ENCODE assay signal across 9 mouse cellular contexts in the genomic region with DNA sequence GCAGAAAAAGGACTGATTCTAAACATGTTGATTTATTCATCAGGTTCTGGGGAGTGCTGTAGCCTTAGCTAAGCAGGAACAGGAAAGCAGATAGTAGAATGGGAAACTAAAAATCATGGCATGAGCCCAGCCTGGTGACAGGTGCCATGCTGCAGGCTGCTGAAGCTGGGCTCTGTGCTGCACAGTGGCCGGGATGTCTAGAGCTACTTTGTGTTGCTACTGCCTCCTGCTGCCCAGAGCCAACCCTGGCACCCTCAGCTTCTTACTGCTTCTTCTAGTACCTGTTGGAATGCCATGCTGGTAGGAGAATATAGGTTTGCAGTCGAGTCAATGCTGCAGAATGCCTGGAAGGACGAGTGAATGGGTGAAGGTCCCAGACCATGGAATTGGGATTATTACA. TPM values are rescaled to one million over a fixed set of nuclear protein-coding genes. Genes with fewer than 3 reads are reported as not detected.
DNase-seq lines count a peak whose midpoint lies in the region; ATAC-seq lines count a peak whose summit lies in the region.
"Had no signal": no experiment of that assay in that cellular context is flagged by ENCODE, and none has a peak within 500 bp of the region (broad histone marks: within the 10 kb centered on the region; RNA-seq: fewer than 3 reads in every experiment).

No protein-coding gene starts in this region.

- no peak overlapping the region for H3K9ac ChIP-seq in kidney, embryonic 16.5 days (replicated peaks; ENCODE audit: low read length)
- H3K9ac ChIP-seq: lung, embryonic 15.5 days had no signal

- no peaks in the 10 kb centered on the region for H3K9me3 ChIP-seq in kidney, embryonic 16.5 days (ENCODE audit: low read length)
- H3K9me3 ChIP-seq: lung, embryonic 15.5 days had no signal

- no peak overlapping the region for H3K4me2 ChIP-seq in kidney, embryonic 16.5 days (replicated peaks; ENCODE audit: low read depth, low read length)
- H3K4me2 ChIP-seq: lung, embryonic 15.5 days had no signal

- H3K4me1 ChIP-seq in kidney, embryonic 16.5 days (ENCODE audit: insufficient read depth, low read length), result 0 out of 2 replicates have a peak, but pooled peaks cover 5% of the 10 kb centered on the region
- H3K4me1 ChIP-seq: lung, embryonic 15.5 days had no signal

- 0 out of 2 replicates have a peak, but pooled peaks cover 2% of the 10 kb centered on the region for H3K36me3 ChIP-seq in kidney, embryonic 16.5 days (ENCODE audit: insufficient read depth, low read length)

- WGBS in kidney, embryonic 16.5 days, result 65% methylated on average over 3 of the region's 3 CpGs

- peak; percentile 29 for DNase-seq in adrenal gland, postnatal 14 days
- DNase-seq in adrenal gland, postnatal 36 days, result no peak
- peak; percentile 35 for DNase-seq in layer of hippocampus, adult 11-12 months (ENCODE audit: low spot score)
- DNase-seq in layer of hippocampus, adult 9-10 months (ENCODE audit: low spot score), result no peak
- peak; percentile 17 for DNase-seq in A20 (ENCODE audit: low read depth, low spot score)
- DNase-seq in urinary bladder, postnatal 10 days (ENCODE audit: low spot score), result no peak
- DNase-seq in urinary bladder, postnatal 14 days (ENCODE audit: low spot score), result no peak

- H3K4me3 ChIP-seq in kidney, embryonic 16.5 days (ENCODE audit: low read length), result no peak overlapping the region
- H3K4me3 ChIP-seq: lung, embryonic 15.5 days had no signal

- ATAC-seq in kidney, embryonic 16.5 days (ENCODE audit: low FRiP score, low TSS enrichment), result peak; percentile 63; the same call in 1 of the 2 replicates

- no peak overlapping the region for H3K27ac ChIP-seq in kidney, embryonic 16.5 days (ENCODE audit: low read length)
- H3K27ac ChIP-seq: lung, embryonic 15.5 days had no signal

- H3K27me3 ChIP-seq in kidney, embryonic 16.5 days (ENCODE audit: insufficient read depth, low read length), result no peaks in the 10 kb centered on the region
- H3K27me3 ChIP-seq: lung, embryonic 15.5 days had no signal

RNA-seq across cellular contexts. Expression of gene Pigk, which starts 8.9 kb away (rescaled TPM):
- 46.9 and 56.1 TPM in 2 replicates for total RNA-seq in adrenal gland, postnatal 14 days (2021)
- total RNA-seq in adrenal gland, postnatal 36 days (2021), result 10 to 100 TPM; 58.8 to 69.0 TPM
- polyA plus RNA-seq in kidney, embryonic 16.5 days (2015; fragmentation: Nextera tagmentation; extraction: Ambion mirVana), result 43.9 and 47.9 TPM in 2 replicates

RNA-seq across cellular contexts. Expression of gene Ak5, which starts 54.7 kb away (rescaled TPM):
- total RNA-seq in adrenal gland, postnatal 14 days (2021), result 3.5 and 4.4 TPM in 2 replicates
- total RNA-seq in adrenal gland, postnatal 36 days (2021), result 1 to 10 TPM; 2.8 to 4.5 TPM
- 3.7 and 5.9 TPM in 2 replicates for polyA plus RNA-seq in kidney, embryonic 16.5 days (2015; fragmentation: Nextera tagmentation; extraction: Ambion mirVana)

Comparison
In these comparisons a context has a peak if more than half of its experiments do, and no peak if none do; other contexts are left out.
1. DNase-seq: peak in adrenal gland, postnatal 14 days (single experiment), layer of hippocampus, adult 11-12 months (single experiment) and A20 (single experiment); none in adrenal gland, postnatal 36 days (0 of 2), layer of hippocampus, adult 9-10 months (single experiment), urinary bladder, postnatal 10 days (single experiment) and urinary bladder, postnatal 14 days (single experiment).